Mouse (Mus musculus) right cerebral cortex, postnatal 36 days (tissue): Measurements from ENCODE around the gene Nxnl1.

Source experiments
- DNase-seq, 2 experiments: peaks; one replicate each; pipeline ENCODE4 v3.0.0; 2022; ENCODE audit warnings: low spot score in 2 of 2, mixed read lengths in 1 of 2

Nxnl1 gene

DNA sequence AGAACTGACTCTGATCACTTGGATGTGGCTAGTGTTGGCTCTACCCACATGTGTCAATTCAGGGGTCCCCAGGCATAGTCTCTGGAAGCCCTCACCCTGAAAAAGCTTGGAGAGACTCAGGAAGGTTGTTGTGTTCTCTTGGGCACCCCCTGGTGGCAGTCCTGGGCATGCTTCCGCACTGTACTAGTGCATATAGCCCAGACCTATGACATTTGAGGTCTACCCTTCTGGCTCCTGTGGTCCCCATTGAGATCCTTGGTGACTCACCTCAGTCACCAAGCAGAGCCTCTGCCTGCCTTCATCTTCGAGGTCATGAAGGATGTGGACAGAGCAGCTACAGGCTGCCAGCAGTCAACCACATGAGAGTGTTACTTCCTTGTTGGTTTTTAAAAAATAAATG is 20.5 kb upstream of the Nxnl1 start:
- no peak for DNase-seq

DNA sequence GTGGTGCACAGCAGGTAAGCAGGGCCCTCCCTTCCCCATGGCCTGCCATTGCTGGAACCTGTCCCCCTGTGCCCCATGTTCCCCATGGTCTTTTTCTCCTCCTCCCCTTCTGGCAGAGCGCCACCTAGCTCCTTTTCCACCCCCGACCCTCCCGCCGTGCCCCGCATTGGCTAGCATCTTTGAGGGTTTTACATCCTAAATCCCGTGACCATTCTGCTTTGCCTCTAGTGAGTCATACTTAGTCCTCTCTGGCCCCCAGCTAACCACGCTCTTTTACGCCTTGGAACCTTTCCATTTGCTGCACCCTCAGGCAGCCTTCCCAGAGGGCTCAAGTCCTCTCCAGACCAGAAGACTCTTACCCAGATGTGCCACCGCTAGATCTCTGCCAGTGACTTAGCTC is 13.8 kb upstream of the Nxnl1 start:
- no peak for DNase-seq

DNA sequence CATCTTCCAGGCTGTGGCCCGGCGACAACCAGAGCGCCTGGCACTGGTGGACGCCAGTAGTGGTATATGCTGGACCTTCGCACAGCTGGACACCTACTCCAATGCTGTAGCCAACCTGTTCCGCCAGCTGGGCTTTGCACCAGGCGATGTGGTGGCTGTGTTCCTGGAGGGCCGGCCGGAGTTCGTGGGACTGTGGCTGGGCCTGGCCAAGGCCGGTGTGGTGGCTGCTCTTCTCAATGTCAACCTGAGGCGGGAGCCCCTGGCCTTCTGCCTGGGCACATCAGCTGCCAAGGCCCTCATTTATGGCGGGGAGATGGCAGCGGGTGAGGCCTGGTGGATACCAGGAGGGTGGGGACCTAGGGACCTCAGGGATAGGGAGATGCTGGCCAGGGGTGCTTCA is 13.1 kb upstream of the Nxnl1 start:
- DNase-seq, result no peak

GRCm38 (mm10) chr8:71579009-71579408 is 12.6 kb upstream of the Nxnl1 start:
- DNase-seq, result no peak

- no peak for DNase-seq
Observed at GRCm38 (mm10) chr8:71577856-71578387, 11.5 kb upstream of the Nxnl1 start.

GRCm38 (mm10) chr8:71575020-71575419 is 8.6 kb upstream of the Nxnl1 start:
- DNase-seq, result no peak

DNA sequence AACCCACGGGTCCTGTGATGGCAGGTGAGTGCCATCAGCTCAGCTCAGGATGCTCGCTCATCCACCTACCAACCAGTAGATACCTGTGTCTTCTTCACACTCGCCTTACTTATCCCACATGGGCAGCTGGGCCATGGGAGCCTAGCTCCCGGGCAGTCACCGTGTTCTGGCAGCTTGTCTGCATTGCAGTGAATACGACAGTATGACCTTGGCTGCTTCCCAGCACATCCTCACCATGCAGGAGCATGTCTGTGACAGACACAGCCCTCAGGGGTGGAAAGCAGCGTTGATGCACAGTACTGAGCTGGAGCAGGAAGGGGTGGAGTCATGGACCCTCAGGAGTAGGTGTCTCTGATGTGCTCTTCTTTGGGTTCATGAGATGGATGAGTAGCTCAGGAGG is 8.0 kb upstream of the Nxnl1 start:
- DNase-seq, result no peak

DNA sequence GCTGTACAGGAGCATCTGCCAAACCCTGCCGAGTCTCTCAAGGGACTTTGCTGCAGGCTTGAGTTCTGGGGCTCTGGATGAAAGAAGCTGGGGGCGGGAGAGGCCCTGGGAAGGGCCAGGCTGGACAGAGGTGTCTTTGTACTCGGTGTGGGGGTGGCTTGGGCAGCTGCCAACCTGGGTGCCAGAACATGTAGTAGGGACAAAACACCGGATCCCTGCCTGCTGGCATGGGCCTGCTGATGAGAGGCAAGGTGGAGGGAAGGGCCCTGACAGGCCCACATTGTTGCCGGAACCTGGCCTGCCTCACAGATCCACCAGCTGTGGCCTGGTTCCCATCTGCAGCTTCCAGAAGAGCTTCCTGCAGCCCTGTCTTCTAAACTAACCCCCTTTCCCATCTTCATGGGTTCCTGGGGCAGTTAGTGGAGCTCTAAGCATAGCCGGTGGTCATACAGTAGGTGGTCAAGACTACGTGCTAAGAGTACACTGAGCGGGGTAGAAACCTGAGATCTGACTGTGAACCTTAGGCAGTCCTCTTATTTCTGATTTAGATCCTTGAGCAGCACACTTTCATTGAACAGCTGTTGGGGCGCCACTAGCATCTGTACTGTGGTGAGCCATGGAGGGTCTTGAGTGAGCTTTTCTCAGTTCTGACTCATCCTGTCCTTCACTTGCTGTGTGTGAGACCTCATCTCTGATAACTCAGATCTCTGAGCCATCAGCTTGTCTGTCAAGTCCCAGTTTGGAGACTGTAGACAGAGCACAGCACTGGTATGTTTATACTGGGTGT is 6.6 kb upstream of the Nxnl1 start:
- peak; percentile 82 to 84 for DNase-seq

DNA sequence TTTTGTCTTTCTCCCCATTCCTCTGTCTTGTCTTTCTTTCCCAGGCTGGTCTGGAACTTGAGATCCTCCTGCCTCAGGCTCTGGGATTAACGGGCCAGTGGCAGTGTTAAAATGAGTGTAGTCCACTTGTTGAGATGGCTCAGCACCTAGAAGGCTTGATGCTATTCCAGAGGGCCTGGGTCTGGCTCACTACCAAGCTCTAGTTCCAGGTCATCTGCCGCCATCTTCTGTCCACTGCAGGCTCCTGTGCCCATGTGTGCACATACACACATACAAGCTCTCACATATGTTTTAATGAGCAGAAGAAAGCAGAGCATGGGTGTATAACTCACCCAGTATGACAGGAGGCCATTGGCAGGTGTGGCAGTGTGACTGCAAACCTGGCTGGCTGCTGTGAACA is 5.7 kb upstream of the Nxnl1 start:
- DNase-seq, result no peak

DNA sequence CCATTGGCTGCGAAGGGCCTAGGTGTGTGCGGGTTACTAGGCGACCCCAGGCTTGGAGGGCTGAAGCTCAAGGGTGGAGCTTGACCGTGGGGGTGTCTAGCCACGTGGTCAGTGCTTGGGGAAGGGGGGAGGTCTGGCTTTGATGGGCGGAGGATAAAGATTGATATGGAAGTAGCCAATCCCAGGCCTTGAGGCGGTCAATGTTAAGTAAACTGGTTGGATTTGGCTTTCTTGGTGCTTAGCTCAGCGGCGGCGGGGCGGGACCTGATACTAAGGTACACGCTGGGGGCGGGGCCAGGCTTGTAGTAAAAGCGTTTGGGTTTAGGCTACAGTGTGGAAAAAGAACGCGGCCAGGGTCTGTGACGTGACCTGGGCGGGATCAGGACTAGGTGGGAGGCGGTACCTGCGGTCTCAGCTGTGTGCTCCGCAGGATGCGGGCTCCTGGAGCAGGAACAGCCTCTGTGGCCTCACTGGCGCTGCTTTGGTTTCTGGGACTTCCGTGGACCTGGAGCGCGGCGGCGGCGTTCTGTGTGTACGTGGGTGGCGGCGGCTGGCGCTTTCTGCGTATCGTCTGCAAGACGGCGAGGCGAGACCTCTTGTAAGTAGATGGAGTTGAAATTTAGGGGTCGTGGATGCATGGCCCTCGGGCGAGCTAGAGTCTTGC is 4.0 kb upstream of the Nxnl1 start:
- DNase-seq, result peak; percentile 97 to 98

- DNase-seq, result peak; percentile 86 to 91
Observed at GRCm38 (mm10) chr8:71569366-71570290, 3.2 kb upstream of the Nxnl1 start.

DNA sequence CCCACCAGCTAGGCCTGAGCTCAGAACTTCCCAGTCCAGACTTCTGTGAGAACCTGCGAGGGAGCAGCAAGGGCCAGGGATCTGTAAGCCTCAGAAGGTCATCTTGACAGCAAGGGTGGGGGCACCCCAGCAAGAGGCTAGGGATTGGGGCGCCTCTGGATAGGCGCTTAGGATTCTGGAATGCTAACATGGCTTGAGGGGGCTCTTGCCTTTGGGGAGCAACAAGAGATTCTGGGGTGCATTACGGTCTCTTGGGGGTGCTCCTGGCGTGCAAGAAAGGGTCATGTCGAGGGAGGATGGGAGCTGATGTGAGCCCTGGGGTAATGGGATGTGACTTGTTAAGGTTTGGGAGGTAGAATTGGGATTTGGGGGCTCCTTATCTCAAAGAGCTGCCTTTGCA is 2.5 kb upstream of the Nxnl1 start:
- DNase-seq, result no peak

DNA sequence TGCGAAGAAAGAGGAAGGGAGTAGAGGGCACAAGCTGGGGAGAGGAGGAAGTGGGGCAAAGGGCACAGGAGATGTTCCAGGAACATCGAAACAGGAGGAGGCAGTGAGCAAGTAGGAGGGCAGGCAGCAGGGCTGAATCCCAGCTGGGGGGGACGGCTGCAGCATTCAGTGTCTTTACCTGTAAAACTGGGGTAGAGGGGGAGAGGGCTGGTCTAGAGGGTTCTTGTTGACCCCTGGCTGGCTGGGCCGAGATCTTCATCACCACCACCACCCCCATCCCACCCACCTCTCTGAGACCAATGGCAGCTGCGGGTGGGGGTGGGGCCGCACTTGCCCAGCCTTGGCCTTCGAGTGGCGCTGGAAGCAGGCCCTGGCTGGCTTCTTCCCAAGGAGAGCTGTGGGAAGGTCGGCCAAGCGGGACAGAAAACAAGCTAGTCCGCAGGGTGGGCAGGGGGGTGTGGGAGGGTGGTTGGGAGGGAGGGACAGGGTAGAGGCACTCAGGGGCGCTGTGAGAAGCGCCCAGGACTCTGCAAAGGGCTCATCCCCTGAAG is 2.1 kb upstream of the Nxnl1 start, which contains the start of gene Slc27a1:
Gene Slc27a1, plus strand, starts transcription at position 496 of the 551 bp plus-strand sequence.
- peak; percentile 39 to 57 for DNase-seq

GRCm38 (mm10) chr8:71567587-71567986 is 1.2 kb upstream of the Nxnl1 start:
- DNase-seq, result no peak

DNA sequence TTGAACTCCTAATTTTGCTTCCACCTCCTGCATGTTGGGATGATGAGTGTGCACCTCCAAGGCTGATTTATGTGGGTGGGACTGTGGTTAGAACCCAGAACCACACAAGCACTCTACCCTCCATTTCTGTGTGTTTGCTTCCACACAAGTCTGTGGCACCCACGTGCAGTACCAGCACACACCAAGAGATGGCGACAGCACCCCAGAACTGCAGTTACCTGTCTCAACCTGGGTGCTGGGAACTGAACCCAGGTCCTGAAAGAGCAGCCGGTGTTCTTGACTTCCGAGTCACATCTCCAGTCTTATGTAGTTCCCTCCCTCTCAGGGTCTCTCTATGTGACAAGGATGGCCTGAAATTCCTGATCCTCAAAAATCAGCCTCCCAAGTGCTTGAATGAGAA is 2.4 kb downstream of the Nxnl1 start:
- DNase-seq, result no peak

GRCm38 (mm10) chr8:71562751-71563150 is 3.6 kb downstream of the Nxnl1 start:
- no peak for DNase-seq

GRCm38 (mm10) chr8:71561401-71561800 is 5.0 kb downstream of the Nxnl1 start:
- DNase-seq, result no peak

DNA sequence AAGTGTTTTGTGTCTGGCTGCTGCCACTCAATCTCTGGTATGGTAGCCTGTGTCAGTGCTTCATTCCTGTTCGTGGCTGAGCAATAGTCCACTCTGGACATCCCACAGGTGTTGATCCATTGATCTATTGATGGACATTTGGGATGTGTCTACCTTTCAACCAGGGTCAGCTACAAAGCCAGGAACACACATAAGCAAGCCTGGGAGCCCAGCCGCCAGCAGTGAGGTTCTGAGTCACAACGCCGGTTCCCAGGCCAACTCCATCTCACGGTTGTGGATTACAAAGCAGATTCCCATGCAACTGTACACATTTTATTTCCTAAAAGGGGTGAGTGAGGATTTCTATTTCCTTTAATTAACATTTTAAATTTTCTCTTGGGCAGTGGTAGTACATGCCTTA is 5.6 kb downstream of the Nxnl1 start:
- no peak for DNase-seq

DNA sequence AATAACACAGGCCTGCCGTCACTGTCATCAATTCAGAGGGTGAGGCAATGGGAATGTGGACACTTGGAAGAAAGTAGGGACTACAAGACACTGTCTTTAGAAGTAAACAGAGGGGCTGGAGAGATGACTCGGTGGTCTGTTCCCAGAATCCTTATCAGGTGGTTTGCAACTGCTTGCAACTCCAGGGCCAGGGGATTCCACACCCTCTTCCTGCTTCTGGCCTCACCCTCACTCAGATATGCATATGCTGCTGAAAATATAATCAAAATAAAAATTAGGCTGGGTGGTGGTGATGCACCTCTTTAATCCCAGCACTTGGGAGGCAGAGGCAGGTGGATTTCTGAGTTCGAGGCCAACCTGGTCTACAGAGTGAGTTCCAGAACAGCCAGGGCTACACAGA is 6.3 kb downstream of the Nxnl1 start:
- DNase-seq, result no peak

DNA sequence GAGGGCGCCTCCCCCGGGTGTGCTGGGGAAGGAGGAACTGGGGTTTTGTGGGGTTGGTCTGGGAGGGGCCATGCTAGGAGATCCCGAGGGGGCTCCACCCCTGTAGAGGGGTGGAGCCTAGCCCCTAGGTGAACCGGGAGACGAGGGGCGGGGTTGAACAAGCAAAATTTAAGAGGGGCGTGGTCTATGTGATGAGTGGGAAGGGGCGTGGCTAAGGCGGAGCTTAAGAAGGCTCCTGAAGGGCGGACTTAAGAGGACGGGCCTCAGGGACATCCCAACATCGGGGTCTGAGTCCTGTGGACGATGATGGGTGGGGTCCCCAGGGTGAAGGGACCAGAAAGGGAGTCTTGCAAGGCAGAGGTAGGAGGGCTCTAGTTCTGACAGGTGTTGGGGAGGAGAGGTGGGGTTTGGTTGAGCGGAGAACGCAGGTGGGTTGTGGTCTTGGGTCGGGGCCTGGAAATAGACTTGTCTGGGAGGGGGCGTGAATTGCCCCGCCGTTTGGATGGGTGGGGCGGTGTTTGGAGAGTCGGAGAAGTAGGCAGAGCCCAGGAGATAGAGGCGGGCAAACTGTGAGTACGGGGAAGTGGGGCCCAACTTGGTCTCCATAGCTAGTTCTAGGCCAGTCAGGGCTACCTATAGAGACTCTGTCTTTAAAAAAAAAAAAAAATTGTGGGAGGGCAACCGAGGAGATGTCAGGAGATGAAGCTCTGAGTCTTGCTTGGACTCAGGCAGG is 7.3 kb downstream of the Nxnl1 start:
- DNase-seq, result no peak
